Mouse (Mus musculus) forebrain, postnatal 0 days (tissue): ENCODE data around the gene Lrrc32. TPM values are rescaled to one million over a fixed set of nuclear protein-coding genes. Genes with fewer than 3 reads are reported as not detected.

Experiments used
- ATAC-seq: fragments of 200-750 bp; cut with Nextera tagmentation; 2 replicates; pipeline ENCODE4 v1.8.0; 2017; ENCODE audit warnings: mild to moderate bottlenecking, moderate library complexity
- DNase-seq: peaks from one replicate; pipeline ENCODE4 v3.0.0-alpha.2; 2015
- H3K27ac ChIP-seq: fragments of 300-500 bp; sonication (generic); 2 replicates; pipeline ENCODE4 v1.5.1; 2014; ENCODE audit warnings: low read depth, mild to moderate bottlenecking, antibody characterized with exemption, low read length, moderate library complexity, mixed read lengths
- H3K27me3 ChIP-seq: fragments of 300-500 bp; sonication (generic); 2 replicates; pipeline ENCODE4 v1.6.1; 2014; ENCODE audit warnings: mild to moderate bottlenecking, low read length, mixed read lengths; ENCODE audit not compliant: insufficient read depth
- H3K36me3 ChIP-seq: fragments of 300-500 bp; sonication (generic); 2 replicates; pipeline ENCODE4 v1.6.1; 2014; ENCODE audit warnings: mild to moderate bottlenecking, moderate library complexity; ENCODE audit not compliant: insufficient read depth
- H3K4me1 ChIP-seq: fragments of 300-500 bp; sonication (generic); 2 replicates; pipeline ENCODE4 v1.6.1; 2014; ENCODE audit warnings: antibody characterized with exemption; ENCODE audit not compliant: insufficient read depth
- H3K4me2 ChIP-seq: fragments of 300-500 bp; sonication (generic); 2 replicates; pipeline ENCODE4 v1.6.1; 2014; ENCODE audit warnings: low read depth, mild to moderate bottlenecking, moderate library complexity
- H3K4me3 ChIP-seq: fragments of 300-500 bp; sonication (generic); 2 replicates; pipeline ENCODE4 v1.5.1; 2014; ENCODE audit warnings: low read depth, low read length, mixed read lengths
- H3K9ac ChIP-seq: fragments of 300-500 bp; sonication (generic); 2 replicates; pipeline ENCODE4 v1.6.1; 2014; ENCODE audit warnings: mild to moderate bottlenecking
- H3K9me3 ChIP-seq: fragments of 300-500 bp; sonication (generic); 2 replicates; pipeline ENCODE4 v1.6.1; 2016; ENCODE audit warnings: low read length
- CTCF ChIP-seq: sonication (generic); IDR thresholded peaks from 2 replicates; pipeline ENCODE4 v1.5.1; 2016; ENCODE audit warnings: antibody characterized with exemption, control low read depth, low read depth
- WGBS: fragments of 180-500 bp; shearing (Covaris S2); extraction: QIAGEN DNeasy Blood & Tissue Kit; methylation state at CpG from one replicate; pipeline ENCODE4 v1.1.7; 2014; 5-methylcytosine and 5-hydroxymethylcytosine counted together
- polyA plus RNA-seq: library from polyadenylated mRNA; unstranded; fragments of >200 nt; fragmentation: Nextera tagmentation; extraction: Ambion mirVana; gene quantifications from 2 replicates; pipeline ENCODE4 v1.2.1, GENCODE M21; 2015
- total RNA-seq: library from RNA; depleted of rRNA; stranded (reverse); fragments of >200 nt; gene quantifications from 2 replicates; pipeline ENCODE4 v1.2.3, GENCODE M21; 2014

Gene Lrrc32
- total and polyA plus RNA-seq, 2 experiments from 2014 or later = 4.2 to 6.0 TPM

DNA sequence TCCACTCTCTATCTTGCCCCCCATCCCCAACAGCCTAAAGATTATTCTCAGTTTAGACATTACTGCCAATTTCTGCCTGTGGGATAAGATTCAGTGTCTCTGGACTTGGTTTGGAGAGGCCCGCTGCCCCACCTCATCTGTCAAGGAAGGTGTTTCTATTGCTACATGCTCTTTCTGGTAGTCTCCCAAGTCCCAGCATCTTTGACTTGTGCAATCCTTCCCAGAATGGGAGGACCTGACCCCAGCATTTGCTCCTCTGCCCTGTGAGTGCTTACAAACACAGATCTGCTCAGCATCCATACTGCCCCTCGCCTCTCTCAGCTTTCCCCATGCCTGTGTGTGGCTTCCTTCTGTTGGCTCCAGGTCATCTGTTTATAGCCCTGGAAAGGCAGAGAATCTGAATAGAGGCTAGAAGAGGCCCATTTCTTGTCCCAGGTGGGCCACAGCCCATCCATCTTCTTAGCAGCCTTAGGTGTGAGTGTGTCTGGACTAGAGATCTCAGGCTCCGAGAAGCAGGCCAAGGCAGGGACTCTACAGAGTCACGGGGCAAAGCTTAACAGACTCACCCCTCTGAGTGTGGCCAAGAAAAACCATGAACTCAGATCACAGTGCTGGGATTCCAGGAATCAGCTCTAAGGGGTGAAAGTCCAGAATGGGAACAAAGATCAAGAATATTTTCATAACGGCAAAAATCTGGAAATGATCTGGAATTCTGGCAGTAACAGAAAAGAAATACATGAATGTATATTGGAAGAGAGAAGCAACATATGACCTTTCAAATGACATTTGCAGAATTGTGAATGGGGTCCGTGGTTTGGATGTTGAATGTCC is 36.0 kb downstream of the Lrrc32 start:
- ATAC-seq = no peak
- Histone ChIP-seq H3K9ac (no peak overlapping the region), H3K27ac (no peak overlapping the region), H3K4me1 (peaks cover 4% of the 10 kb centered on the region; the same call in 1 of the 2 replicates), H3K4me2 (no peak overlapping the region), H3K9me3 (no peaks in the 10 kb centered on the region), H3K36me3 (no peaks in the 10 kb centered on the region), H3K27me3 (no peaks in the 10 kb centered on the region), H3K4me3 (no peak overlapping the region)
- WGBS = 88% methylated on average over 6 of the region's 6 CpGs
- no peak for DNase-seq
- no peak for TF ChIP-seq CTCF

DNA sequence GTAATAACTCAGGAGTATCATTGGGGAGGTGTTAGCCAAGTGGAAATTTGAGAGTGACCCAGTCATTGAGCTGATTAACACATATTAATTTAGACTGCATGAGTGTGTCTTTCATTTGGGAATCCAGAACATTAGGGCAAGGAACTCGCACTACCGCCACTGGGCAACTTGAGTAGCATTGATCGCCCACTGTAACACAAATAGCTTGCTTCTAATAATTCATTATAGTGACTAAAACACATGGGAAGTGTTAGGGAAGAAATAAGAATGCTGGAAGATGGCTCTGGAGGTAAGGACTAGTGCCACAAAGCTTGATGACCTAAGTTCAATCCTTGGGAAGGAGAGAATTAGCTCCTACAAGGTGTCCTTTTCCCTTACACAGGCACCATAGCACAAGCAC is 38.0 kb downstream of the Lrrc32 start:
- H3K4me2 ChIP-seq = no peak overlapping the region
- H3K27me3 ChIP-seq = no peaks in the 10 kb centered on the region
- ATAC-seq (no peak), DNase-seq (no peak)
- H3K9ac ChIP-seq = no peak overlapping the region
- peaks cover 4% of the 10 kb centered on the region; the same call in 1 of the 2 replicates for H3K4me1 ChIP-seq
- no peak overlapping the region for H3K27ac ChIP-seq
- no peaks in the 10 kb centered on the region for H3K9me3 ChIP-seq
- no peak overlapping the region for H3K4me3 ChIP-seq
- TF ChIP-seq CTCF = no peak
- H3K36me3 ChIP-seq = no peaks in the 10 kb centered on the region
- whole genome bisulfite sequencing = 97% methylated on average over 3 of the region's 3 CpGs

DNA sequence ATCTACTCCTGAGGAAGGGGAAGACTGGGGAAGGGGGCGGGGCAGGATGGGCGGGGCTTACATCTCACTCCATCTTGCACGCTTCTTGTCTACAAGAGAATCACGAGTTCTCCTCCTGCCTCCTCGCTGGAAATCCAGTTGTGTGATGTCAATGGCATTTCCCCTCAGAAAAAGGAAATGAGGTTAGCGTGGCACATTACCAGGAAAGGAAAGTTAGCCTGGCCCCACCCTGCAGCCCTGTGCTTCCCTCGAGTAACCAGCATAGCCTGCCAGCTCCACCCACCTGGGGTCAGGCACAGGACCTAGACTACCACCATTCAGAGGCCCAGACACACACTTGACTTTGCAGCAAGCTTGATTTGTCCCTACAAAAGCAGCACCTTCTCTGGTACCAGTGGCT is 42.5 kb downstream of the Lrrc32 start:
- 81% methylated on average over 7 of the region's 7 CpGs for WGBS
- no peak for ATAC-seq
- H3K36me3 ChIP-seq = no peaks in the 10 kb centered on the region
- no peak overlapping the region for H3K9ac ChIP-seq
- no peak for DNase-seq
- no peaks in the 10 kb centered on the region for H3K9me3 ChIP-seq
- H3K27me3 ChIP-seq = no peaks in the 10 kb centered on the region
- no peak for TF ChIP-seq CTCF
- no peak overlapping the region for H3K4me2 ChIP-seq
- no peak overlapping the region for H3K27ac ChIP-seq
- no peaks in the 10 kb centered on the region for H3K4me1 ChIP-seq
- H3K4me3 ChIP-seq = no peak overlapping the region

GRCm38 (mm10) chr7:98532981-98533380 is 43.9 kb downstream of the Lrrc32 start:
- no peaks in the 10 kb centered on the region for H3K27me3 ChIP-seq
- no peak for ATAC-seq
- H3K9ac ChIP-seq = no peak overlapping the region
- no peak overlapping the region for H3K27ac ChIP-seq
- 96% methylated on average over 4 of the region's 4 CpGs for WGBS
- H3K4me3 ChIP-seq = no peak overlapping the region
- DNase-seq = no peak
- H3K4me2 ChIP-seq = no peak overlapping the region
- TF ChIP-seq CTCF = no peak
- no peaks in the 10 kb centered on the region for H3K9me3 ChIP-seq
- no peaks in the 10 kb centered on the region for H3K4me1 ChIP-seq
- H3K36me3 ChIP-seq = no peaks in the 10 kb centered on the region

GRCm38 (mm10) chr7:98534432-98534855 is 45.4 kb downstream of the Lrrc32 start:
- no peak for TF ChIP-seq CTCF
- WGBS = 94% methylated on average over 13 of the region's 13 CpGs

GRCm38 (mm10) chr7:98535191-98535590 is 46.1 kb downstream of the Lrrc32 start:
- no peak for TF ChIP-seq CTCF
- DNase-seq (no peak), ATAC-seq (no peak)
- Histone ChIP-seq H3K4me1 (no peaks in the 10 kb centered on the region), H3K4me2 (no peak overlapping the region), H3K9me3 (no peaks in the 10 kb centered on the region), H3K27ac (no peak overlapping the region), H3K4me3 (no peak overlapping the region), H3K9ac (no peak overlapping the region), H3K36me3 (no peaks in the 10 kb centered on the region), H3K27me3 (no peaks in the 10 kb centered on the region)
- 91% methylated on average over 6 of the region's 6 CpGs for WGBS

More at GRCm38 (mm10) chr7:98534432-98534855, 45.4 kb downstream of the Lrrc32 start:
- H3K36me3 ChIP-seq = no peaks in the 10 kb centered on the region
- no peak overlapping the region for H3K4me2 ChIP-seq
- H3K9ac ChIP-seq = no peak overlapping the region
- H3K27me3 ChIP-seq = no peaks in the 10 kb centered on the region
- DNase-seq (no peak), ATAC-seq (no peak)
- no peak overlapping the region for H3K27ac ChIP-seq
- H3K4me1 ChIP-seq = no peaks in the 10 kb centered on the region
- H3K9me3 ChIP-seq = no peaks in the 10 kb centered on the region
- H3K4me3 ChIP-seq = no peak overlapping the region

DNA sequence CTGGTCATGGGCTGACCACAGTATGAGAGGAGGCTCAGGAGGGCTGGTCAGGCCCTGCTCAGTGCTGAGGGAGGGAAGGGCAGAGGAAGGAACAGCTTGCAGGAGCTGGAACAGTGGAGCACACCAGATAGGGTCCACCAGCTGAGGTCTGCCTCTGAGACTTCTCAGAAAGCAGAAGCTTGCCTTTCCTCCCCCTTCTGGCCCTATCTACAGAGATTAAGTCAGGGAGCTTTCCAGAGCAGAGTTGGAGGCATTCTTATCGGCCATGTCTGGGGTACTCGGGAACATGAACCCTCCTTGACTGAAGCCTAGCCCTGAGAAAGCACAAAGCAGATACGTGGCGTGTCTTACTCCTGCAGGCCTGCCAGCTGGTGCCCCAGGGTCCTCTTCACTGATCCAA is 46.8 kb downstream of the Lrrc32 start:
- no peak overlapping the region for H3K4me3 ChIP-seq
- H3K36me3 ChIP-seq = no peaks in the 10 kb centered on the region
- no peak for TF ChIP-seq CTCF
- DNase-seq (no peak), ATAC-seq (no peak)
- H3K4me1 ChIP-seq = no peaks in the 10 kb centered on the region
- no peak overlapping the region for H3K27ac ChIP-seq
- 93% methylated on average over 4 of the region's 4 CpGs for WGBS
- H3K9ac ChIP-seq = no peak overlapping the region
- H3K4me2 ChIP-seq = no peak overlapping the region
- no peaks in the 10 kb centered on the region for H3K27me3 ChIP-seq
- no peaks in the 10 kb centered on the region for H3K9me3 ChIP-seq
